Mouse (Mus musculus): ENCODE results near the gene Plxnb3. TPM values are rescaled to one million over a fixed set of nuclear protein-coding genes. Genes with fewer than 3 reads are reported as not detected.
A peak's percentile ranks its signal among the peaks of the same experiment; 100 is the strongest.
"Not testable (repeated sequence)": the region's sequence is repeated elsewhere in the genome, so short reads cannot be mapped to it uniquely, and the experiment has no call there.

Plxnb3 gene
- polyA plus RNA-seq (2015; fragmentation: Nextera tagmentation; extraction: Ambion mirVana) = 0.07 and 0.08 TPM in 2 replicates

GRCm38 (mm10) chrX:73756334-73757140 is at the start of gene Plxnb3:
Gene Plxnb3, plus strand, starts transcription at chrX:73757090.
- 57% methylated on average over 5 of the region's 5 CpGs for WGBS
- no peak for ATAC-seq

GRCm38 (mm10) chrX:73715476-73716108 is 41.3 kb upstream of the Plxnb3 start:
- Histone ChIP-seq H3K9ac (replicated peaks) (peak overlapping the region; percentile 67), H3K9me3 (no peaks in the 10 kb centered on the region), H3K27ac (peak overlapping the region; percentile 77), H3K27me3 (no peaks in the 10 kb centered on the region), H3K36me3 (peaks cover 10% of the 10 kb centered on the region; the same call in 1 of the 2 replicates), H3K4me2 (replicated peaks) (peak overlapping the region; percentile 67), H3K4me1 (replicated peaks) (peaks cover 38% of the 10 kb centered on the region), H3K4me3 (replicated peaks) (peak overlapping the region; percentile 47)
- peak; percentile 71 for ATAC-seq
- 25% methylated on average over 21 of the region's 21 CpGs for WGBS

More at GRCm38 (mm10) chrX:73756334-73757140, at the start of gene Plxnb3:
- Histone ChIP-seq H3K9ac (replicated peaks) (no peak within 1 kb of the TSS), H3K36me3 (no peaks in the 10 kb centered on the region), H3K4me1 (replicated peaks) (no peaks in the 10 kb centered on the region), H3K4me2 (replicated peaks) (no peak within 1 kb of the TSS), H3K27me3 (no peaks in the 10 kb centered on the region), H3K9me3 (no peaks in the 10 kb centered on the region), H3K27ac (no peak within 1 kb of the TSS), H3K4me3 (replicated peaks) (no peak within 1 kb of the TSS)

- peak; percentile 95 for ATAC-seq
- 29% methylated on average over 45 of the region's 45 CpGs for WGBS
These were observed 40.7 kb upstream of the Plxnb3 start, which contains the start of the genes Bcap31 and Abcd1 for GRCm38 (mm10) chrX:73716109-73716661. Gene Bcap31, minus strand, starts transcription at chrX:73716175. Gene Abcd1, plus strand, starts transcription at chrX:73716597.

GRCm38 (mm10) chrX:73716709-73717545 is 40.0 kb upstream of the Plxnb3 start:
- Histone ChIP-seq H3K4me2 (replicated peaks) (peak overlapping the region; percentile 67), H3K9me3 (no peaks in the 10 kb centered on the region), H3K4me1 (replicated peaks) (peaks cover 38% of the 10 kb centered on the region), H3K27ac (peak overlapping the region; percentile 77), H3K4me3 (replicated peaks) (peak overlapping the region; percentile 47), H3K9ac (replicated peaks) (peak overlapping the region; percentile 67), H3K36me3 (peaks cover 5% of the 10 kb centered on the region; the same call in 1 of the 2 replicates), H3K27me3 (no peaks in the 10 kb centered on the region)
- 36% methylated on average over 30 of the region's 30 CpGs for WGBS
- peak; percentile 63 for ATAC-seq

More at GRCm38 (mm10) chrX:73716109-73716661, 40.7 kb upstream of the Plxnb3 start, which contains the start of the genes Bcap31 and Abcd1:
- H3K4me1 ChIP-seq (replicated peaks) = peaks cover 38% of the 10 kb centered on the region
- peak within 1 kb of the TSS; percentile 67 for H3K4me2 ChIP-seq (replicated peaks)
- H3K9me3 ChIP-seq = no peaks in the 10 kb centered on the region
- peaks cover 5% of the 10 kb centered on the region; the same call in 1 of the 2 replicates for H3K36me3 ChIP-seq
- peak within 1 kb of the TSS; percentile 77 for H3K27ac ChIP-seq
- no peaks in the 10 kb centered on the region for H3K27me3 ChIP-seq
- H3K9ac ChIP-seq (replicated peaks) = peak within 1 kb of the TSS; percentile 67
- peak within 1 kb of the TSS; percentile 47 for H3K4me3 ChIP-seq (replicated peaks)

GRCm38 (mm10) chrX:73717667-73718066 is 39.2 kb upstream of the Plxnb3 start:
- 74% methylated on average over 11 of the region's 11 CpGs for WGBS
- H3K4me3 ChIP-seq (replicated peaks) = peak overlapping the region; percentile 47
- H3K27me3 ChIP-seq = no peaks in the 10 kb centered on the region
- no peaks in the 10 kb centered on the region for H3K9me3 ChIP-seq
- peaks cover 38% of the 10 kb centered on the region for H3K4me1 ChIP-seq (replicated peaks)
- H3K4me2 ChIP-seq (replicated peaks) = peak overlapping the region; percentile 67
- H3K36me3 ChIP-seq = no peaks in the 10 kb centered on the region
- no peak overlapping the region for H3K27ac ChIP-seq
- no peak for ATAC-seq
- H3K9ac ChIP-seq (replicated peaks) = no peak overlapping the region

- peak overlapping the region; percentile 67 for H3K4me2 ChIP-seq (replicated peaks)
- no peaks in the 10 kb centered on the region for H3K9me3 ChIP-seq
- no peak overlapping the region for H3K4me3 ChIP-seq (replicated peaks)
- H3K27ac ChIP-seq = no peak overlapping the region
- no peaks in the 10 kb centered on the region for H3K36me3 ChIP-seq
- no peaks in the 10 kb centered on the region for H3K27me3 ChIP-seq
- H3K4me1 ChIP-seq (replicated peaks) = peaks cover 38% of the 10 kb centered on the region
- H3K9ac ChIP-seq (replicated peaks) = 0 out of 2 replicates have a peak overlapping the region, but pooled peaks have one; percentile 10
- ATAC-seq = no peak
- 61% methylated on average over 3 of the region's 3 CpGs for WGBS
These were observed 38.6 kb upstream of the Plxnb3 start for GRCm38 (mm10) chrX:73718271-73718670.

- Histone ChIP-seq H3K4me3 (replicated peaks) (no peak overlapping the region), H3K36me3 (no peaks in the 10 kb centered on the region), H3K9ac (replicated peaks) (peak overlapping the region; percentile 10; the same call in 1 of the 2 replicates), H3K27me3 (no peaks in the 10 kb centered on the region), H3K4me1 (replicated peaks) (peaks cover 38% of the 10 kb centered on the region), H3K4me2 (replicated peaks) (peak overlapping the region; percentile 67), H3K9me3 (no peaks in the 10 kb centered on the region), H3K27ac (no peak overlapping the region)
- 54% methylated on average over 5 of the region's 5 CpGs for WGBS
- no peak for ATAC-seq
These were observed 38.1 kb upstream of the Plxnb3 start for GRCm38 (mm10) chrX:73718686-73719362.

GRCm38 (mm10) chrX:73730908-73731307 is 26.0 kb upstream of the Plxnb3 start:
- H3K27ac ChIP-seq = no peak overlapping the region
- H3K36me3 ChIP-seq = peaks cover 18% of the 10 kb centered on the region
- no peaks in the 10 kb centered on the region for H3K27me3 ChIP-seq
- ATAC-seq = no peak
- no peaks in the 10 kb centered on the region for H3K4me1 ChIP-seq (replicated peaks)
- H3K9me3 ChIP-seq = no peaks in the 10 kb centered on the region
- no peak overlapping the region for H3K9ac ChIP-seq (replicated peaks)
- 52% methylated on average over 1 of the region's 1 CpGs for whole genome bisulfite sequencing
- H3K4me3 ChIP-seq (replicated peaks) = no peak overlapping the region
- no peak overlapping the region for H3K4me2 ChIP-seq (replicated peaks)

GRCm38 (mm10) chrX:73738155-73738554 is 18.7 kb upstream of the Plxnb3 start:
- Histone ChIP-seq H3K4me1 (replicated peaks) (no peaks in the 10 kb centered on the region), H3K9ac (replicated peaks) (no peak overlapping the region), H3K4me2 (replicated peaks) (no peak overlapping the region), H3K27ac (no peak overlapping the region), H3K9me3 (no peaks in the 10 kb centered on the region), H3K4me3 (replicated peaks) (no peak overlapping the region), H3K27me3 (no peaks in the 10 kb centered on the region), H3K36me3 (0 out of 2 replicates have a peak, but pooled peaks cover 4% of the 10 kb centered on the region)
- 80% methylated on average over 1 of the region's 1 CpGs for WGBS
- ATAC-seq = no peak

GRCm38 (mm10) chrX:73739151-73739550 is 17.7 kb upstream of the Plxnb3 start:
- ATAC-seq = no peak
- H3K27me3 ChIP-seq = no peaks in the 10 kb centered on the region
- H3K4me3 ChIP-seq (replicated peaks) = no peak overlapping the region
- H3K4me2 ChIP-seq (replicated peaks) = no peak overlapping the region
- no peak overlapping the region for H3K27ac ChIP-seq
- H3K9me3 ChIP-seq = no peaks in the 10 kb centered on the region
- 0 out of 2 replicates have a peak, but pooled peaks cover 4% of the 10 kb centered on the region for H3K36me3 ChIP-seq
- H3K4me1 ChIP-seq (replicated peaks) = no peaks in the 10 kb centered on the region
- WGBS = 60% methylated on average over 5 of the region's 5 CpGs
- no peak overlapping the region for H3K9ac ChIP-seq (replicated peaks)

GRCm38 (mm10) chrX:73739841-73740240 is 17.0 kb upstream of the Plxnb3 start:
- ATAC-seq; H3K4me3 ChIP-seq (replicated peaks): not testable (repeated sequence)

More at GRCm38 (mm10) chrX:73739841-73740240, 17.0 kb upstream of the Plxnb3 start:
- H3K9ac ChIP-seq (replicated peaks); H3K4me1 ChIP-seq (replicated peaks); H3K27ac ChIP-seq; H3K27me3 ChIP-seq; H3K9me3 ChIP-seq; H3K36me3 ChIP-seq; H3K4me2 ChIP-seq (replicated peaks): not testable (repeated sequence)
- WGBS = 95% methylated on average over 7 of the region's 7 CpGs

Data from midbrain, embryonic 13.5 days (tissue).